Mouse (Mus musculus) fat pad, adult 2 months (tissue): ENCODE data around the gene Pde12.
"Not testable (repeated sequence)": the region's sequence is repeated elsewhere in the genome, so short reads cannot be mapped to it uniquely, and the experiment has no call there.

ENCODE experiments used
- DNase-seq: peaks from one replicate; pipeline ENCODE4 v3.0.0-alpha.2; 2011; ENCODE audit warnings: low read depth, low spot score; ENCODE audit errors: extremely low read depth

Gene Pde12

DNA sequence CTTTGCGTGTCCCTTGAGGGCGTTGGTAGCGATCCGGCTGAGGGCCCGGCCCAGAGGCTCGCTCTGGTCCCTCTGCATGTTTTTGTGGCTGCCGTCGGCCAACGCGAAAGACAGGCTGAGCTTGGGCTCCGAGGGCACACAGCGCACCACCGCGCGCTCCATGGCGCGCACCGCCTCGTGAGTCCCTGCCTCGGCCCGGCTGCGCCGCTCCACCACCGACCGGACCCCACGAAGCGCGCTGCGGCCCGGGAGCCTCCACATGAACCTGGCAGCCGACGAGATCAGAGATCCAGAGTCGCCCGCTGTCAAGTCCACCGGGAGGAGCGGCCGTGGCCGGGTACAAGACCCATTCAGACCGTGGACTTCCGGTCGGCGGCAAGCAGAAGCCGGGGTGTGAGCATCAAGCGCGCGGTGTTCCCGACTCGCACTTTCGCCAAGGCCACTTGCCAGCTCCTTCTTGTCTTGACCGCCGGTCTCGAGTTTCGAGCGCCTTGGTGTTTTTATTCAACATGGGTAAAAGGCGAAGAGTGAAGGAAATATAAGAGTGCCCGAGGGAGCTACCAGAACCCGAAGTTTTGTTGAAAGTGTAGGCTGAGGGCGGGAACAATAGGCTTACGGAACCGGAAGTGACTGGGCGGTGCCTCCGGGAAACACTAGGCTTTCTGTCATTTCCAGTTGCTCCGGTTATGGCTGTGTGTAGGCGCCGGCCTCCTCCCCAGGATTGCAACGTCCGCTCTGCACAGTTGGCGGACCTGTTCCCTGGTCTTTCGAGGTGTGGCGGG lies at the start of gene Pde12:
Gene Pde12 (minus strand): TSS at position 592 of the 782 bp plus-strand sequence.
- DNase-seq, result peak; percentile 75

GRCm38 (mm10) chr14:26705246-26705645 lies 35.6 kb upstream of the Pde12 start:
- not testable (repeated sequence) for DNase-seq

DNA sequence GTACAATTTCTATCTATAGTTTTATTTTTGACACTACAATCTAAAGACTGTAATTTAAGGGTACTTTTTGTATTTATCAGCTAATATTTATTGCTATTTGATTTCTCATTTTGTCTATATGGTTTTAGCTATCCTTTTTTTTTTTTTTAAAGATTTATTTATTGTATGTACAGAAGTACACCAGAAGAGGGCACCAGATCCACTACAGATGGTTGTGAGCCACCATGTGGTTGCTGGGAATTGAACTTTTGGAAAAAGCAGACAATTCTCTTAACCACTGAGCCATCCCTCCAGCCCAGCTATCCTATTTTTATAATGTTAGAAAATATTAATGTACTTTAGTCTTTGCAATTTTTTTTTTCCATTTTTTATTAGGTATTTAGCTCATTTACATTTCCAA lies 28.2 kb upstream of the Pde12 start:
- DNase-seq, result no peak

- no peak for DNase-seq
Observed at GRCm38 (mm10) chr14:26692974-26693373, 23.3 kb upstream of the Pde12 start, which contains the start of gene Dnah12. Gene Dnah12, plus strand, starts transcription at chr14:26693274.

DNA sequence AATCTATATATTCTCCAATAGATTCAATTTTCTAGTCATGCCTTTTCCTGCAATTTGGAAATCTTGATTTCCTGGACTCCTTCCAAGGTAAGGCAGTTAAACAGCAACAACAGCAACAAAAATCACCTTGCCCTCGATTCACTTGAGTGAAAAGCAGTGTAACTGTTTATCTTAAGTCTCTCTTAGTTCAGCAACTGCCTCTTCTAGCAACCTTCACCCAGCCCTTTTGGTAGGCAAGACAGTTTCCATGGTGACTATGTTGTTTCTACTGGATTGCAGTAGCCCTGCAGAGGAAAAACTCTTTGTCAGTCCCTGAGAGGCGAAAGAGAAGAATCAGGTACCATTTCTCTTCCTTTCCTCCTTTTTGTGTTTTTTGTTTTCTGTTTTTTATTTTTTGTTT lies 21.7 kb upstream of the Pde12 start:
- no peak for DNase-seq

- DNase-seq, result no peak
Observed at GRCm38 (mm10) chr14:26690727-26691126, 21.0 kb upstream of the Pde12 start.

- DNase-seq, result no peak
Observed at GRCm38 (mm10) chr14:26675791-26676190, 6.1 kb upstream of the Pde12 start.

GRCm38 (mm10) chr14:26675371-26675770 lies 5.7 kb upstream of the Pde12 start:
- no peak for DNase-seq

GRCm38 (mm10) chr14:26674476-26675169 lies 4.9 kb upstream of the Pde12 start:
- not testable (repeated sequence) for DNase-seq

DNA sequence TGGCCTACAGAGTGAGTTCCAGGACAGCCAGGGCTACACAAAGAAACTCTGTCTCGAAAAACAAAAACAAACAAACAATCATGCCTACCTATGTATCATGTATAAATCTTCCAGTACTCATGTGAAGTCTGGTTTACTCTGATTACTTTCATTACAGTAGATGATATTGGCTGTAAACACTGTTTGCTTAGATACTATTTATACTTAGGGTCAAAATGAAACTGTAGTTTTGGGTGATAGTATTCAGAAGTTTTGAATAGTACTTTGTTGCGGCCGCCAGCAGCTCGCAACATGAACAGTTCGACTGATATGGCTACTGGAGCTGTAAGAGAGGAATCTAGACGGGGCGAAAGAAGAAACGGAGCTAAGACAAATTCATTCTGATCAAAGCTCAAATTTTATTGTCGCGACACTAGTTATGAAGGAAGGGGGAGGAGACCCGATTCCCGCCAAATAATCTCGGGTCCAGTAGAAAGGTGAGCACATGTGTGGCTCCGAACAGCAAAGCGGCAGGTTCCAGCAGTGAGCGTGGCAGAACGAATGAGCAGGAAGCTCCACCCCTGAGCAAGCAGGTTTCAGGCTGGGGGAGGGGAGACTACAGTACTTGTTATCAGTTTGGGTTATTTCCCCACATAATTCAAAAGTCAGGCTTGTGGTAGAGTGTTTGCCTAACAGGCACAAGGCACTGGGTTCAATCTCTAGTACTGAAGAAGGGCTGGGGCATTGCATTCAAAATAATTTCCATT lies 2.4 kb upstream of the Pde12 start:
- not testable (repeated sequence) for DNase-seq

DNA sequence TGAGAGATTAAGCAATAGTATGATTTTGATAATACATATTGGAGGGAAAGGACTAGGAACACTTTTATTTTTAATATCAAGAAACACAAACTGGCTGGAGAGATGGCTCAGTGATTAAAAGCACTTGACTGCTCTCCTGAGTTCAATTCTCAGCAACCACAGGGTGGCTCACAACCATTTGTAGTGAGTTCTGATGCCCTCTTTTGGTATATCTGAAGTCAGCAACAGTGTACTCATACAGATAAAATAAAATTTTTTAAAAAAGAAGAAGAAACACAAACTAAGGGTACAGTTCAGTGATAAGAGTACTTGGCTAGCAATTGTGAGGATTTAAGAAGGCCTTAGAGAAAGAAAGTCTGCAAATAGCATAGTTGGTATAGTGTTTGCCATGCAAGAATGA lies 1.3 kb upstream of the Pde12 start:
- no peak for DNase-seq

DNA sequence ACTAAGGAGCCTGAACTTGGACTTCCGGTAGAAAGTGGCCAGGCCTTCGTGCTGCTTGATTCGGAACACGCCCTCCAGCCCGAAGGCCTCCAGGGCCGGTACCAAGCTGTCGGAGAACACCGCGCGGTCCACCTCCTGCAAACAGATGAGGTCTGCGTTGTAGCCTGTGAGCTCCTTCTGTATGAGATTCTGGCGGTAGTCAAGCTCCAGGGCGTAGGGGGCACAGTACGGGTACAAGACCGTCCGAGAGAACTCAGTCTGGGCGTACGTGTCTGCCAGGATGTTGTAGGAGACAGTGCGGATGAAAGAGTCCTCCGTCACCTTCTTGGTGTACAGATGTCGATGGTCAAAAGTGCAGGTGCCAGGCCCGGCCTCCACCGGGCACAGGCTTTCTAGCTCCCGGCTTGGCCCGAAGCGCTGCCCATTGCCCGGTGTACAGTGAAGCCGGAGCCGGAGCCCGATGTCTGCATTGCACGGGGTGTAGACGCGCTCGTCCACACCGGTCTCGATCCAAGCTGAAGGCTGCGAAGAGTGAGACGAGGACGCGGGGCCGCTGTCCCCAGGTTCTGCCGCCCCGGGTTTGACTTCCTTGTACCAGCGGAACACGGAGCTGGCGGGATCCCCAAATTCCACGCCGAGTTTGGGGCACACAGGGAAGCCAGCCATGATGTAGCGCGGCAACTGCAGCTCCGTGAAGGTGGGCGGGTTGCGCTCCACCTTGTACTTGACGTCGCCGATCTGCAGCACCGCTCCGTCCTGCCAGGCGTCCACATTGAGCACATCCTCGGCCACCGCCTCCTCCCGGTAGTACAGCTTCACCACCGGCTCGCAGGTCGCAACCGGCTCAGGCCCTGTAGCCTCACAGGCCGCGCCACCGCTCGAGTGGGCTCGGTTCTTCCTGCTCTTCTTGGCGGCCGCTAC lies 1.1 kb downstream of the Pde12 start:
- no peak for DNase-seq

DNA sequence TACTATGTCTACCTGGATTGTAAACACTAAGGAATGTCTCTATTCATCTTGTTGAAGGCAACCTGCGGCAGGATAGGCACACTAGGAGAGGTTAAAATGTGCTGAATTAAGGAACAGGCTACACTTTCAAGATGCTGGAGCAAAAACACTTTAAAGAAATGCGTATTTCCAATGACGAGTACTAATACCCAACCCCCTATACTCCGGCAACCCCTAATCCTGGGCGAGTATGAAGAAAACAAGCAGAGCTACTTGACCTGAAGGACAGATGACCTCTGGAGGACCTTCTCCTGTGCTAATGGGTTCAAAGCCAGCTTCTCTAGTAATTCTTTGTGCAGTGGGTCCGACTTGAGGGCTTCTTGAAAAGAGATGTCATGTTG lies 1.7 kb downstream of the Pde12 start:
- DNase-seq, result no peak

DNA sequence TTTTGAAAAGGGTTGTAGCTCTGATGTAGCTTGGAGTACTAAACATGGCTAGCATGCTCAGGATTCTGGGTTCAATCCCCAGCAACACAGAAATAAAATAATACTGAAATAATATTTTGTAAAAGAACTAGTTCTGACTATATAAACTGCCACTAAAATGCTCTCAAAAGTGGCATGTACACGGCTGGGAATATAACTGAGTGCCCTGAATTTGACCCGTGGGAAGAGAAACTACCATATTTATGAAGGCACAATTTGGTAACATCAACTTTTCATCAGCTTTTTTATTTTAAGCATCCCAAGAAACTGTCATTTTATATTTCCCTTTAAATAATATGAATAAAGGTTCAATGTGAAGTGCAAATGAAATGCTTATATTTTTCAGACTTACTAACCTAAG lies 5.8 kb downstream of the Pde12 start:
- DNase-seq, result no peak

DNA sequence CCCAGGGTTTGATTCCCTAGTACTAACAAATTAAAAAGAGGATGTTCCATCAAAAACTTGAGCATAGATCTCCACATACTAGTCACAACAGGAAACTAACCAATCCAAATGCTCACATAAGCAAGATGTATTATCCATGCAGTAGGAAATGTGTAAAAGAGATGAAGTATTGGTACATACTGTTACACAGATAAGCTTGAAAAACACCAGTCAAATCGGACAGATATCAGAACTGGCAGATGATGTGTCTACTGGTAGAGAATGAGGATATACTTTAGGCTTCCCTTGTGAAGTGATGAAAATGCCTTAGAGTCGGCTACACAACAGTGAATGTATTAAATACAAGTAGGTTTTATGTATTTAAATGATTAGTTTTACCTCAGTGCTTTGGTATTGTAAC lies 7.2 kb downstream of the Pde12 start:
- no peak for DNase-seq

DNA sequence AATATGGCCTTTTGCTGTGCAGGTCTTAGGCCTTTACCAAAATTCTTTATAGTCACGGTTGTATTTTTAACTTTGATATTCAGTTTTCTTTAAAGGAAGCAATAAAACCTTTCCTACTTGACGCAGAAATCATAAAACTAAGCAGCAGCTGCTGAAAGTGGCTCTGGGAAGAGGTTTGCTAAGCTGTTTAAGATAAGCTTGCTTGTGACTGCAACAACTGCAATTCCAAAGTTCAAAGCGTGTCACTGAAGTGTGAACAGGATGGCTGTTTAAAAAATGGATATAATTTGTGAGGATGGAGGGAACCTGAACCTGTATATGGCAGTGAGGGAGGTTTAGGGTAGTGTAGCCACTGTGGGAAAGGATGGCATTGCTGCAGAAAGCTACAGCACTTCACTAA lies 7.7 kb downstream of the Pde12 start:
- no peak for DNase-seq

DNA sequence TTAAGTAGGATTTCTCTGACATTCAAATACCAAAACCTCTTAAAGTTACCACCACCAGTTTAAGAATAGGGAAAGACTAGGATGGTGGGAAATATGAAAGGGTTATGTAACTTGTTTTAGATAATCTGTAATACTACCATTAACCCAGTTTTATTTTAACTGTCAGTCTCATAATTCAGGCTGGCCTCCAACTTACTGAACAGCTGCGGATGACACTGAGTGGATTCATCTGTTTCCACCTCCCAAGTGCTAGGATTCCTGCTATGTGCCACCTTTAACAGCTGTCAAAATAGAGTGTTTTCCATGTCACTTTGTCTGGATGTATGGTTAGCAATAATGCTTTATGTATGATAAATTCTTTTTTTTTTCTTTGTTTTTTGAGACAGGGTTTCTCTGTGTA lies 9.4 kb downstream of the Pde12 start:
- DNase-seq, result no peak

DNA sequence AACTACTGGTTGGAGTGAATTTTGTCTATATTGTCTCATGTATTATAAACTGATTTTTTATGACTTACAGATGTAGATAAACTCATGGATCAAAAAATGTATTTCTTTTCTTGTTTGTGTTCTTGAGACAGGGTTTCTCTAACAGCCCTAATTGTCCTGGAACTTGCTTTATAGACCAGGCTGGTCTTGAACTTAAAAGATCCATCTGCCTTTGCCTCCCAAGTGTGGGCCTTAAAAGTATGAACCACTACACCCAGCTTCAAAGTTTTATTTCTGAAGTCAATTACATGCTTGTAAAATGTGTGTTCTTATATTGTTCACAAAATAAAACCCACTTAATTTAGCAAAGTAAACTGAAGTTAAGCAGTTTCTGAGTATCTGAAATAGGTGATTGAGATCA lies 11.5 kb downstream of the Pde12 start:
- no peak for DNase-seq

DNA sequence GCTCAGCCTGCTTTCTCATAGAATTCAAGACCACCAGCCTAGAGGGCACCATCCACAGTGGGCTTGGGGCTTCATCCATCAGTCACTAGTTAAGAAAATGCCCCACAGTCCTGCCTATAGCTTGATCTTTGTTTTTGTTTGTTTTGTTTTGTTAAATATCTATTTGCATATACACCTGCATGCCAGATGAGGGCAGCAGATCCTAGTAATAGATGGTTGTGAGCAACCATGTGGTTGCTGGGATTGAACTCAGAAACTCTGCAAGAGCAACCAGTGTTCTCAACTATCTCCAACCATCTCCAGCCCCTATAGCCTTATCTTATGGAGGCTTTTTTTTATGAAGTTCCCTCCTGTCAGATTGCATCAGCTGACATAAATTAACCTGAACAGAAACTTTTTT lies 17.8 kb downstream of the Pde12 start:
- no peak for DNase-seq

- no peak for DNase-seq
Observed at GRCm38 (mm10) chr14:26647811-26648210, 21.9 kb downstream of the Pde12 start.
